Mouse (Mus musculus) ES-E14 (cell line): ENCODE measurements at regions not wholly inside any gene's neighbourhood (a gene's known extent, or its start where the extent isn't known, plus 50 kb on each side); places are given as distances from the start of the nearest gene placed in this dataset.

Source experiments
- DNase-seq: peaks from one replicate; pipeline ENCODE4 v3.0.0-alpha.2; 2013; ENCODE audit warnings: low read depth, low spot score
- H3K27ac ChIP-seq: 2 replicates; pipeline ENCODE4 v1.5.1; 2012; ENCODE audit warnings: low read depth, mild to moderate bottlenecking, low read length, moderate library complexity, mixed read lengths; ENCODE audit not compliant: poor library complexity, insufficient read depth, severe bottlenecking
- H3K36me3 ChIP-seq: 2 replicates; pipeline ENCODE4 v1.6.1; 2012; ENCODE audit warnings: mild to moderate bottlenecking, low read length, moderate library complexity, mixed read lengths; ENCODE audit not compliant: control insufficient read depth, poor library complexity, insufficient read depth, severe bottlenecking
- H3K4me1 ChIP-seq, 2 experiments: fragments of 150-350 bp in 1 of 2; sonication (generic) in 1 of 2; 2 replicates each; pipeline ENCODE4 v1.6.1; 2012; ENCODE audit warnings: low read length in 2 of 2, mild to moderate bottlenecking in 1 of 2, mixed read lengths in 1 of 2; ENCODE audit not compliant: control insufficient read depth in 2 of 2, insufficient read depth in 2 of 2, poor library complexity in 1 of 2
- H3K4me3 ChIP-seq, 2 experiments: fragments of 150-350 bp in 1 of 2; sonication (generic) in 1 of 2; 2 replicates each; pipeline ENCODE4 v1.5.1; 2012; ENCODE audit warnings: low read length in 2 of 2, low read depth in 1 of 2, mild to moderate bottlenecking in 1 of 2, mixed read lengths in 1 of 2; ENCODE audit not compliant: insufficient read depth in 1 of 2, poor library complexity in 1 of 2, severe bottlenecking in 1 of 2
- H3K9ac ChIP-seq: 2 replicates; pipeline ENCODE4 v1.6.1; 2012; ENCODE audit warnings: low read depth, mild to moderate bottlenecking, low read length, mixed read lengths; ENCODE audit not compliant: poor library complexity, insufficient read depth, severe bottlenecking
- H3K9me3 ChIP-seq: fragments of 150-350 bp; sonication (generic); 2 replicates; pipeline ENCODE4 v1.6.1; 2012; ENCODE audit warnings: low read depth, mild to moderate bottlenecking, low read length; ENCODE audit not compliant: control insufficient read depth, insufficient read depth
- CHD2 ChIP-seq: IDR thresholded peaks from 2 replicates; pipeline ENCODE4 v1.6.1; 2014; ENCODE audit warnings: mild to moderate bottlenecking, low read depth, low read length, inconsistent platforms
- HCFC1 ChIP-seq: IDR thresholded peaks from 2 replicates; pipeline ENCODE4 v1.6.1; 2012; ENCODE audit warnings: low read length, inconsistent platforms, borderline replicate concordance; ENCODE audit not compliant: insufficient read depth
- MAFK ChIP-seq: IDR thresholded peaks from 2 replicates; pipeline ENCODE4 v1.6.1; 2014; ENCODE audit warnings: mild to moderate bottlenecking, low read depth, low read length, inconsistent platforms; ENCODE audit not compliant: insufficient read depth
- ZC3H11A ChIP-seq: IDR thresholded peaks from 2 replicates; pipeline ENCODE4 v1.6.1; 2012; ENCODE audit warnings: low read depth, mild to moderate bottlenecking, inconsistent platforms, low read length, borderline replicate concordance
- ZNF384 ChIP-seq: IDR thresholded peaks from 2 replicates; pipeline ENCODE4 v1.6.1; 2012; ENCODE audit warnings: low read depth, low read length, inconsistent platforms
- in situ Hi-C, 2 experiments: fragments of 600-800 bp; cut with MboI; formaldehyde crosslinking; loops; one replicate each; pipeline ENCODE4 v1.15.1; 2025; ENCODE audit warnings: low sequenced_read_pairs in 2 of 2, inconsistent platforms in 1 of 2; ENCODE audit not compliant: unreplicated experiment in 2 of 2

DNA sequence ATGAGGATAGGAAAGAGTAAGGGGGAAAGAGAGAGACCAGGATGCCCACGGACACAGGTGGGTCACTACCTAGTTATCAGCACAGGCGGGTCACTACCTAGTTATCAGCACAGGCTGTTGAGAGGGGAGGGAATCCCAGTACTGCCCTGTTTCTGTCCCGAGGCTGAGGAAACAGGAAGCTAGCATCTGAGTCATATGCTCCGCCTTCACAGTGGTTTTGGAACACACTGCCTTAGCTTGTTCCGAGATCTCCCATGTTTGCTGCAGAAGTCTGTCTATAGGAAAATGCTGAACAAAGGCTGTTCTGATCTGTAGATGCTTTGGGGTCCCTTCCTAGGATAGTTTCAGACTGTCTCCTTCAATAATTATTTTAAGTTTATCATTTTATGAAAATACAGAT is 55.4 kb upstream of the Chd6 start:
- H3K4me1 ChIP-seq: peaks cover 0 to 18% of the 10 kb centered on the region in 2 experiments; a peak in 1 of 4 replicates
- H3K9ac ChIP-seq: no peak overlapping the region; the same call in 1 of the 2 replicates
- no peak overlapping the region for H3K4me3 ChIP-seq
- H3K9me3 ChIP-seq: no peaks in the 10 kb centered on the region
- in situ Hi-C loops: no loop called here
- TF ChIP-seq ZNF384 (no peak), MAFK (no peak), ZC3H11A (no peak), CHD2 (no peak), HCFC1 (no peak)
- H3K36me3 ChIP-seq: no peaks in the 10 kb centered on the region
- no peak overlapping the region for H3K27ac ChIP-seq
- no peak for DNase-seq
